Mouse (Mus musculus) adrenal gland (tissue): ENCODE data around the gene Exph5.

Experiments
- intact Hi-C: fragments of 180-260 bp; cut with DNase I; formaldehyde crosslinking; loops from one replicate; pipeline ENCODE4 v1.15.1; 2025
- long read RNA-seq, 2 experiments: library from polyadenylated mRNA; unstranded; transcript quantifications; one replicate each; pipeline ENCODE4 v2.0.0; 2020; ENCODE audit warnings: borderline replicate concordance in 1 of 2; ENCODE audit not compliant: insufficient replicate concordance in 1 of 2

Exph5 gene
- long read RNA-seq, experiment 1: 0 reads
- long read RNA-seq, experiment 2: 0 reads

- intact Hi-C loops: no loop called here
Observed at GRCm38 (mm10) chr9:53301269-53301720, at the start of gene Exph5. Gene Exph5, plus strand, starts transcription at chr9:53301670.

DNA sequence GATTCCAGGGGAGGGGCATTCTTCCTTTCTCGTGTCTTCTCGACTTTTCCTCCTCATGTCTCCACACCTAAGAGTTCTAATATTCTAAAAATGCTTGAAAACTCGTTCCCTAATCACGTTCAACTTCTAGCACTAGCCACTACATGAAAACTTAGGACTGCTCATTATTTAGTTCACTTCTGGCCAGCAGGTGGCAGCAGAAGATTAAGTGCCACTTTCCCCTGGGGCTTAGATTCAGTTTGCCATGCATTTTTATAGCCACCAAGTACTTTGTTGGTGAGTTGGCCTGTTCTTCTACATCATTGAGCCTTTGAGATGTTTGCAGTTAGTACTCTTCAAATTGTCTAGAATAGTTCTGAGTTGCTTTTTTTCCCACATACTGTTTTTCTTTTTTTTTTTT is 47.1 kb upstream of the Exph5 start:
- intact Hi-C loops: no loop called here

DNA sequence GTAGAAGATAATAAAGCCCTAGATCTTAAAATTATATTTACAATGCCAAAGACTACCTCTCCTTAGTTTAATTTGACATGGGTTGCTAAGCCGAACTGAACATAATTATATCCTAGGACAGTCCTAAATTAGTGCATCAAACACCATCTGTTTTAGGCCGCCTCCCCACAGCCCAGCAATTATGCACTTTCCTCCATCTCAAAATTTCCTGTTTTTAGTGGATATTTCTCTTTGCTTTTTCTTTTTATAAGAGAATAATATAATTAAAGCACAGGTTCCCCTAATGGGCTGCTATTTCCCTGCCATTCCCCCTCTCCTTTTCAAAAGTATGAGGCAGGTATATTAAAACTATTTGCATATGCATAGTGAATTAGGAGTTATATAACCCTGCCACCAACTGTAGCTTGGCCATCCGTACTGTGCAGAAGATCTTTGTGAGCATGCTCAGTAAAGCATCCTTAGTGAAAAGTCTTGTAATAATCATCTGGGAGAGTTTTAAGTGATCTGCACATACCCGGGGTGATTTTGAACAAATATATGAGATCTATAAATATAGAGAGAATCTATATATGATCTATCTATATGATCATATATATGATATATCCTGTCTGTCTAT is 44.7 kb upstream of the Exph5 start:
- intact Hi-C loops: no loop called here

- intact Hi-C loops: no loop called here
Observed at GRCm38 (mm10) chr9:53257772-53258171, 43.7 kb upstream of the Exph5 start.

- intact Hi-C loops: no loop called here
Observed at GRCm38 (mm10) chr9:53258199-53258598, 43.3 kb upstream of the Exph5 start.

DNA sequence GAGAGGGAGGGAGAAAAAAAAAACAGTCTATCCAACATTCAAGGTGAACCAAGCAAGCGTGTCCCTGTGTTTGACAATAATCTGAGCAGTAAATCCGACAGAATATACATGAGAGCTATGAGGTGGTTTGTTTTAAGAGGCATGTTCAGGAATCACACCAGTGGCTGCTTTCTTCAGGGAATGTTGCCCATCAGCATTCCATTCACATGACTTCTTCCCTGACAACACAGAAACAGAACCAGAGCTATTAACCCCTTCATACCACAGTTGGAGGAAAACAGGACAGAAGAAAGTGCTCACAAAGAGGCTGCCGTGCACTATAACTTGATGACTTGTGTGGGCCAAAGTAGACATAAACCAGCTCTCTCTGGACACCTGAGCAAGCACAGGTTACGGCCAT is 37.1 kb upstream of the Exph5 start:
- intact Hi-C loops: no loop called here

DNA sequence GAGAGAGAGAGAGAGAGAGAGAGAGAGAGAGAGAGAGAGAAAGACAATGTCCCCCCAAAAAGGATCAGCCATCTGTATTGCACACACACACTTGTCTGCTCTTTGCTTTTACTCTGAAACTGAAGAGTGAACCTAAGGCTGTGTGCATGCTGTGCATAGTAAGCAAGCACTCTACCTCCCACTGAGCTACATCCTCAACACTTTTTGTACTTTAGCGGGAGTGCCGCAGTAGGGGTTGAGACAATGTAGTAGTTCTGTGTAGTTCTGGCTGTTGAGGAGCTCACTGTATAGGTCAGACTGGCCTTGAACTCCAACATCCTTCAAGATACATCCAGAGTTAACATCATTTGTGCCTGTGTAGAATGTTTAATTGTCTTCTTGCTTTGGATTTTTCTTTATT is 35.9 kb upstream of the Exph5 start:
- intact Hi-C loops: no loop called here

GRCm38 (mm10) chr9:53268036-53268435 is 33.4 kb upstream of the Exph5 start:
- intact Hi-C loops: no loop called here

GRCm38 (mm10) chr9:53268731-53269465 is 32.6 kb upstream of the Exph5 start:
- intact Hi-C loops: no loop called here

DNA sequence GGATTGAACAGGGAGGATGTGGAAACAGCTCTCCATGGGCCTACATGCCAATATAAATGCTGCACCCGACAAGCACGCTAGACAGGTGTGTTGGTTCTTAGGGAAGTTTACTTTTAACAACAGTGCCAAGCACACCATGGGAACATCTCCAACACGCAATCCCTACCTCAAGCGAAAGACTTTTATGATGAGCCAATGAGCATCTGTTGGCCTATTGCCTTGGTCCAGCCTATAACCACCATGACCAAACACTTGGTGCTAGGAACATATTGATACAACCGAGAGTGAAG is 32.1 kb upstream of the Exph5 start:
- intact Hi-C loops: no loop called here

DNA sequence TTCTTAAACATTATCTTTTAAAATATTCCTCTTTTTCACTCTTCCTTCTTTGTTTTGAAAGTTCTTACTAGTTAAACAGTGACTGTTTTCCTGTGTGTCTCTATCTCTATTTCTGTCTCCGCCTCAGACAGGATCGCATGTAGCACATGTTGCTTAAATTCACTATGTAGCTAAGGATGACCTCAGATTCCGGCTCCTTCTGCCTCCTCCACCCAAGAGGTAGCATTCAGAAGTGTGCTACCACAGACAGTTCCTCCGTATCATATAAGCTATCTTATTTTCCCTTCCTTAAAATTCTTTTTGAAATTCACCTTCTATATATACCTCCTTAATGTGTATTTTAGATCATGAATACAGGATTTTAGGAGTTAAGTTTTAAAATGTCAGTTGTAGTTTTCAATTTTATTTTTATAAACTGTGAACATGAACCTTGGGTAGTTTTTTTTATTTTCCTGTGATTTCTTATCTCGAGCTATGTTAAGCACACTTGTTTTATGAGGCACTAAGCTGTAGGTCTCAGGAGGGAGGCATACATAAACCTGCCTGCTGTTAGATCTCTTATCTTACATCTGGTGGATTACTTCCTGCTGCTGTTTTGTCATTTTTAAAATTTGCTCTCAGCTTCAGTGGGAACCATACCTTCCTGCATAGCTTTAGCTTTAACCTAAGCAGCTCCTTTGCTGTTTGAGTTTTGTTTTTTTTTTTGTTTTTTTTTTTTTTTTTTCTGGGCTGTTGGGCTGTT is 30.0 kb upstream of the Exph5 start:
- intact Hi-C loops: no loop called here

GRCm38 (mm10) chr9:53272207-53272606 is 29.3 kb upstream of the Exph5 start:
- intact Hi-C loops: no loop called here

- intact Hi-C loops: no loop called here
Observed at GRCm38 (mm10) chr9:53272714-53273113, 28.8 kb upstream of the Exph5 start.

DNA sequence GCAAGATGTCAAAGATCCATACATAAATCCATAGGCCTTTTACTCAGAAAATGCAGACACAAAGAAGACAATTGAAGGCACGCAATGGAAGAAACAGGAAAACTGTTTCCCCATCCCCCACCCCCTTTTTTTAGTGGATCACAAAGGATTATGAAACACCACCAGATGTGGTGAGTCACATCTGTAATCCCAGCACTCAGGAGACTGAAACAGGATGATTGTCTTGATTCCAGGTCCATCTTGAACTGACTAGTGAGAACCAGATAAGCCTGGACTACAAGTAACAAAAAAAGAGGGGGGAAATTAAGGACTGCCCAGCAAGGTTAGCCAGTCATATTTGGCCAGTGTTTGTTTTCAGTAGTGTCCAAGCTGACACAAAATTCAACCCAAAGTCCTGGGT is 25.1 kb upstream of the Exph5 start:
- intact Hi-C loops: no loop called here

- intact Hi-C loops: no loop called here
Observed at GRCm38 (mm10) chr9:53278997-53279396, 22.5 kb upstream of the Exph5 start.

GRCm38 (mm10) chr9:53286793-53287192 is 14.7 kb upstream of the Exph5 start:
- intact Hi-C loops: no loop called here

GRCm38 (mm10) chr9:53290006-53290405 is 11.5 kb upstream of the Exph5 start:
- intact Hi-C loops: no loop called here

DNA sequence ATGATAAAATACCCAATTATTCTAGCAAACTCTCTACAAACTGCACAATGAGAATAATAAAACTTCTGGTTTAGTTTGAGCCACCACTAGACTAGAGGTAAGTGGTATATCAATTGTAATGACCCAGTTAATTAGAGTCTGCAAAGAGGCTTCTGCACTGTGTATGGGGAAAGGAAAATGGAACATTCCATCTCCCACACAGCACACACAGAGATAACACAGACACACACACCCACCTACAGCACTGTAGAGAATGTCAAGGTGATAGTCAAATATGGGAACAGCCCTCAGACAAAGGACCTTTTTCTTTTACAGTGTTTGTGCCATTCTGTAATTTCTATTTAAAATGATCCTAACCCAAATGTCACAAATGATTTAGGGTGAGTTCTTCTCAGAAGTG is 8.6 kb upstream of the Exph5 start:
- intact Hi-C loops: no loop called here

- intact Hi-C loops: no loop called here
Observed at GRCm38 (mm10) chr9:53301801-53302311, 386 bp downstream of the Exph5 start.

GRCm38 (mm10) chr9:53302415-53302814 is 945 bp downstream of the Exph5 start:
- intact Hi-C loops: no loop called here

GRCm38 (mm10) chr9:53307904-53308303 is 6.4 kb downstream of the Exph5 start:
- intact Hi-C loops: no loop called here

GRCm38 (mm10) chr9:53312981-53313380 is 11.5 kb downstream of the Exph5 start:
- intact Hi-C loops: no loop called here
